Mouse (Mus musculus) midbrain, embryonic 16.5 days (tissue): Measurements from ENCODE around the gene Cda. TPM values are rescaled to one million over a fixed set of nuclear protein-coding genes. Genes with fewer than 3 reads are reported as not detected.

Source experiments
- ATAC-seq: fragments of 200-750 bp; cut with Nextera tagmentation; 2 replicates; pipeline ENCODE4 v1.8.0; 2017; ENCODE audit warnings: moderate TSS enrichment
- H3K27ac ChIP-seq: fragments of 300-500 bp; sonication (generic); 2 replicates; pipeline ENCODE4 v1.5.1; 2014; ENCODE audit warnings: mild to moderate bottlenecking, low read length, mixed read lengths
- H3K27me3 ChIP-seq: fragments of 300-500 bp; sonication (generic); 2 replicates; pipeline ENCODE4 v1.6.1; 2014; ENCODE audit warnings: low read depth, low read length, mixed read lengths; ENCODE audit not compliant: control insufficient read depth, insufficient read depth
- H3K36me3 ChIP-seq: fragments of 300-500 bp; sonication (generic); 2 replicates; pipeline ENCODE4 v1.6.1; 2014; ENCODE audit warnings: mild to moderate bottlenecking, low read length, moderate library complexity, mixed read lengths; ENCODE audit not compliant: control insufficient read depth, insufficient read depth
- H3K4me1 ChIP-seq: fragments of 300-500 bp; sonication (generic); 2 replicates; pipeline ENCODE4 v1.6.1; 2014; ENCODE audit warnings: mild to moderate bottlenecking, low read length, mixed read lengths; ENCODE audit not compliant: control insufficient read depth, insufficient read depth
- H3K4me2 ChIP-seq: fragments of 300-500 bp; sonication (generic); 2 replicates; pipeline ENCODE4 v1.6.1; 2014; ENCODE audit warnings: mild to moderate bottlenecking, low read length, mixed read lengths
- H3K4me3 ChIP-seq: fragments of 300-500 bp; sonication (generic); 2 replicates; pipeline ENCODE4 v1.5.1; 2014; ENCODE audit warnings: low read depth, mild to moderate bottlenecking, low read length, moderate library complexity, mixed read lengths
- H3K9ac ChIP-seq: fragments of 300-500 bp; sonication (generic); 2 replicates; pipeline ENCODE4 v1.6.1; 2014; ENCODE audit warnings: low read depth, low read length, mixed read lengths
- H3K9me3 ChIP-seq: fragments of 300-500 bp; sonication (generic); replicated peaks from 2 replicates; pipeline ENCODE4 v1.6.1; 2014; ENCODE audit warnings: mild to moderate bottlenecking, low read length, mixed read lengths; ENCODE audit not compliant: control insufficient read depth, poor library complexity, severe bottlenecking
- WGBS: fragments of 180-500 bp; shearing (Covaris S2); extraction: QIAGEN DNeasy Blood & Tissue Kit; methylation state at CpG from one replicate; pipeline ENCODE4 v1.1.7; 2014; 5-methylcytosine and 5-hydroxymethylcytosine counted together
- microRNA-seq: library from miRNA; unstranded; fragments of <30 nt; microRNA quantifications from one replicate; pipeline ENCODE4, GENCODE M21; 2017
- polyA plus RNA-seq: library from polyadenylated mRNA; unstranded; fragments of >200 nt; fragmentation: Nextera tagmentation; extraction: Ambion mirVana; gene quantifications from 2 replicates; pipeline ENCODE4 v1.2.1, GENCODE M21; 2015

The Cda gene
- polyA plus RNA-seq, 1 experiment from 2014 or later = 4.8 TPM

DNA sequence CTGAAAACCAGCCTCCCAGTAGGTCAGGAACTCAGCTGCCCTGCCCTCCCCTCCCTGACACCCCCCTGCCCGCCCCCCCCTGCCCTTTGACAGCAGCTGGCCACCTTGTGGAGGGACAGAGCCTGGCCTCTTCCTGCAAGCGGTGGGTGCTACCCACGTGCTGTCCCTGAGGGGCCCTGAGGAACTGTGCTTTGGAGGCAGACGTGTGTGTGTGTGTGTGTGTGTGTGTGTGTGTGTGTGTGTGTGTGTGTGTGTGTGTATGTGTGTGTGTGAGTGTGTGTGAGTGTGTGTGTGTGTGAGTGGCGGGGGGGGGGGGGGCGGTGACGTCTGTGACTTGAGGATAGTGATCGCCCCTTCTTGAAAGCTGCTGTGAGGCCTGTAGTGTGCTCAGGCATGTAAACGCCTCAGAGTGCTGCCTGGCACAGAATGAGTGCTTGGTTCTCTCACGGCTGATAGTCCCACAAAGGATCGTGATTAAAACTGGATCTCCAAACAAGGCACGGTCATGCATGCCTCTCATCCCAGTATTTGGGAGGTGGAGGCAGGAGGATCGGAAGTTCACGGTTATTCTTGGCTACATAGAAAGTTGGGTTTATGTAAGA is 73.7 kb downstream of the Cda start:
- no peak overlapping the region for H3K4me3 ChIP-seq
- no peaks in the 10 kb centered on the region for H3K27me3 ChIP-seq
- 75% methylated on average over 13 of the region's 14 CpGs for WGBS
- H3K4me1 ChIP-seq = peaks cover 10% of the 10 kb centered on the region
- no peaks in the 10 kb centered on the region for H3K9me3 ChIP-seq
- H3K27ac ChIP-seq = peak overlapping the region; percentile 85
- peak overlapping the region; percentile 30; the same call in 1 of the 2 replicates for H3K9ac ChIP-seq
- no peaks in the 10 kb centered on the region for H3K36me3 ChIP-seq
- peak; percentile 43; the same call in 1 of the 2 replicates for ATAC-seq
- peak overlapping the region; percentile 26; the same call in 1 of the 2 replicates for H3K4me2 ChIP-seq

DNA sequence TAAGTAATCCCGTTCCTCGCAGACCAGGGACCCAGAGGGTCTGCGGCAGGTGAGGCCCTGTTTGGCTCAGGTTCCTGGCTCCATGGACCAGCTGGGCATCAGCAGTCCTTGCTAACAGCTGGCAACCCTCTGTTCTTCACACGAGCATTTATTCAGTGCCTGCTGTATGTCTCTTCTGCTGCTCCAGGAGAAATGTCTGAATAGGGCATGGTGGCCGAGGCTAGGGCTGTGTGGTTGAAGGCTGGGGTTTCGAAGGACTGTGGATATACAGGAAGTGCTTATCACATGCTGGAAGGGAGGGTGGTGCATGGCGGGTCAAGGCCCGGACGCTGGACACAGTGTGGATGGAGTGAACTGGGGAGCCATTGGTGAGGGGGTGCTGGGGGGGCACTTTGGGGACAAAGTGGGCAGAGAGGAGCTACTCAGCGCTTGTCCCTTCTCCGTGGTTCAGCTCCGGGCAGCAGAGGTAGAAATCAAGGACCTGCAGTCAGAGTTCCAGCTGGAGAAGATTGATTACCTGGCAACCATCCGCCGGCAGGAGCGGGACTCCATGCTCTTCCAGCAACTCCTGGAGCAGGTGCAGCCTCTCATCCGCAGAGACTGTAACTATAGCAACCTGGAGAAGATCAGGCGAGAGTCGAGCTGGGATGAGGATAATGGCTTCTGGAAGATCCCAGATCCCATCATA is 74.4 kb downstream of the Cda start:
- no peaks in the 10 kb centered on the region for H3K9me3 ChIP-seq
- H3K4me1 ChIP-seq = peaks cover 10% of the 10 kb centered on the region
- ATAC-seq = peak; percentile 78
- no peaks in the 10 kb centered on the region for H3K36me3 ChIP-seq
- 63% methylated on average over 18 of the region's 18 CpGs for WGBS
- H3K9ac ChIP-seq = peak overlapping the region; percentile 30; the same call in 1 of the 2 replicates
- peak overlapping the region; percentile 26 for H3K4me2 ChIP-seq
- H3K27me3 ChIP-seq = no peaks in the 10 kb centered on the region
- H3K4me3 ChIP-seq = no peak overlapping the region
- H3K27ac ChIP-seq = peak overlapping the region; percentile 85

DNA sequence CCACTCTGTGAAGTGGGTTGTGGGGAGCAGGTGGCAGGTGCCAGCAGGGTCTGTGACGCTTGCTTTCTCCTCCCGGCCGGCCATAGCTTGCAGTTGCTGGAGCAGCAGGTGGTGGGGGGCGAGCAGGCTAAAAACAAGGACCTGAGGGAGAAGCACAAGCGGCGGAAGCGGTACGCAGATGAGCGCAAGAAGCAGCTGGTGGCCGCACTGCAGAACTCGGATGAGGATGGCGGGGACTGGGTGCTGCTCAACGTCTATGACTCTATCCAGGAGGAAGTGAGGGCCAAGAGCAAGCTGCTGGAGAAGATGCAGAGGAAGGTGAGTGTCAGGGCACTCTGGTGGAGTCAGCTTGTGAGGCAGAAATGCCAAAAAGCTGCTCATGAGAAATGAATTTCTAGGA is 75.8 kb downstream of the Cda start:
- ATAC-seq = no peak

DNA sequence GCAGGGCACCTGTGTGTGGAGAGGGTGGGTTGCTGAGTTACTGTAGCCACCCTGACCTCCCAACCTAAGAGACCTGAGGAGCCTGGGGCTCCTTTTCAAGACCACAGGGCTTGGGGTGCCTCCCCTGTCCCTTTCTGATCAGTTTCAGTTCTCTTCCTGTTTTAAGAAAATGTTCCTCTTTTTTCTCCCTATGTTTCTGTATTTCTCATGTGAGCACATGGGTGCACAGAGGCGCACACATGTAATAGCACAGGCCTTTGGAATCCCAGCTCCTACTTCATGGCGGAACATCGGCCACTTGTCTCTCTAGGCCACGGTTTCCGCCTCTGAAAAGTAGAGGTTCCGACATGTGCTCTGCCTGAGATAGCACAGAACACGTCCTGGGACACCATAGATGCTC is 79.1 kb downstream of the Cda start:
- H3K36me3 ChIP-seq = no peaks in the 10 kb centered on the region
- no peak for ATAC-seq
- no peaks in the 10 kb centered on the region for H3K27me3 ChIP-seq
- WGBS = 86% methylated on average over 7 of the region's 7 CpGs
- no peak overlapping the region for H3K9ac ChIP-seq
- peaks cover 6% of the 10 kb centered on the region for H3K4me1 ChIP-seq
- H3K4me2 ChIP-seq = no peak overlapping the region
- H3K9me3 ChIP-seq = no peaks in the 10 kb centered on the region
- no peak overlapping the region for H3K4me3 ChIP-seq
- no peak overlapping the region for H3K27ac ChIP-seq

More for the DNA sequence above, 75.8 kb downstream of the Cda start:
- Histone ChIP-seq H3K36me3 (no peaks in the 10 kb centered on the region), H3K4me3 (no peak overlapping the region), H3K9me3 (no peaks in the 10 kb centered on the region), H3K27me3 (no peaks in the 10 kb centered on the region), H3K27ac (no peak overlapping the region), H3K4me2 (no peak overlapping the region), H3K9ac (no peak overlapping the region), H3K4me1 (peaks cover 10% of the 10 kb centered on the region)
- 90% methylated on average over 13 of the region's 13 CpGs for WGBS

Small RNA genes within 50 kb of the gene (microRNA-seq; reads per million reads assigned to microRNA genes)
- gene Gm27646 = not detected
- 4.3 reads per million, percentile 21 among the genes with 10 or more reads in this experiment for gene Mir7019

Other genes with a start within 250 kb of the Cda start
- gene Hp1bp3, start 151.7 kb downstream of the Cda start, polyA plus RNA-seq = 199 and 209 TPM in 2 replicates
- gene Sh2d5, start 117.6 kb downstream of the Cda start, polyA plus RNA-seq = 16.7 and 20.3 TPM in 2 replicates
- gene Kif17, start 117.6 kb downstream of the Cda start, polyA plus RNA-seq = 3.4 and 4.0 TPM in 2 replicates
- 201 and 208 TPM in 2 replicates for gene Ddost, start 63.3 kb downstream of the Cda start, polyA plus RNA-seq
- gene Pink1, start 41.7 kb downstream of the Cda start, polyA plus RNA-seq = 95.4 and 103 TPM in 2 replicates
- 11.5 and 15.9 TPM in 2 replicates for gene Fam43b, start 28.5 kb upstream of the Cda start, polyA plus RNA-seq
- gene Mul1, start 66.7 kb upstream of the Cda start, polyA plus RNA-seq = 18.3 and 20.1 TPM in 2 replicates
- 18.2 and 18.7 TPM in 2 replicates for gene Camk2n1, start 86.3 kb upstream of the Cda start, polyA plus RNA-seq